12 mouse cellular contexts compared by ENCODE assay signal in the genomic region with DNA sequence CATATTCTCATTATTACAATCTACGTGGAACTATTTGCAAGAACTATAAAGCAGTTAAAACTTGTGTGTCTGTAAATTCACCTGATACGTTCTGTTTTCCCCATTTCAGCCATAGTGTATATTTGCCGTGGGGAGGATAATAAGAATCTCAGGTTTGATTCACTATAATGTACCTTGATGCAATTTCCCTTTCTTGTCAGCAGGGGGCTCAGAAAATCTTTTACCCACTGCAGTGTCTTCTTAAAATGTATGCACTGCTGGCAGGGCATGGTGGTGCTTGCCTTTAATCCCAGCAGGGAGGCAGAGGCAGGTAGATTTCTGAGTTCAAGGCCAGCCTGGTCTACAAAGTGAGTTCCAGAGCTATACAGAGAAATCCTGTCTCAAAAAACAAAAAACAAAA.
DNase-seq lines count a peak whose midpoint lies in the region; ATAC-seq lines count a peak whose summit lies in the region.
"Had no signal": no experiment of that assay in that cellular context is flagged by ENCODE, and none has a peak within 500 bp of the region (broad histone marks: within the 10 kb centered on the region; RNA-seq: fewer than 3 reads in every experiment).

No protein-coding gene starts in this region.

- ATAC-seq in kidney, embryonic 15.5 days (replicated peaks; ENCODE audit: low FRiP score): no peak
- ATAC-seq: liver, embryonic 12.5 days had no signal

- H3K27me3 ChIP-seq in kidney, embryonic 15.5 days: no peaks in the 10 kb centered on the region
- H3K27me3 ChIP-seq: embryonic facial prominence, embryonic 15.5 days; liver, embryonic 12.5 days had no signal

- H3K4me2 ChIP-seq in kidney, embryonic 15.5 days: no peak overlapping the region
- H3K4me2 ChIP-seq: embryonic facial prominence, embryonic 15.5 days; liver, embryonic 12.5 days had no signal

- H3K9ac ChIP-seq in kidney, embryonic 15.5 days: no peak overlapping the region
- H3K9ac ChIP-seq: embryonic facial prominence, embryonic 15.5 days; liver, embryonic 12.5 days had no signal

- H3K27ac ChIP-seq in kidney, embryonic 15.5 days: no peak overlapping the region
- H3K27ac ChIP-seq: embryonic facial prominence, embryonic 15.5 days; liver, embryonic 12.5 days had no signal

- no peaks in the 10 kb centered on the region for H3K9me3 ChIP-seq in kidney, embryonic 15.5 days (replicated peaks)
- H3K9me3 ChIP-seq: embryonic facial prominence, embryonic 15.5 days; liver, embryonic 12.5 days had no signal

- H3K36me3 ChIP-seq in kidney, embryonic 15.5 days: no peaks in the 10 kb centered on the region
- H3K36me3 ChIP-seq: embryonic facial prominence, embryonic 15.5 days; liver, embryonic 12.5 days had no signal

- DNase-seq in embryo, embryonic 10 days (ENCODE audit: low spot score): peak; percentile 8
- no peak for DNase-seq in embryo, embryonic 9.5 days (ENCODE audit: extremely low spot score)
- DNase-seq in kidney, adult 9 months: peak; percentile 2
- peak; percentile 30 for DNase-seq in 416B (ENCODE audit: low read depth)
- DNase-seq in embryo, embryonic 10.5 days (ENCODE audit: low spot score): peak; percentile 14
- no peak for DNase-seq in adrenal gland, postnatal 14 days
- no peak for DNase-seq in layer of hippocampus, postnatal 14 days (ENCODE audit: low spot score in 2 of 2)
- DNase-seq: cerebellum, adult 8-10 months had no signal

- no peak overlapping the region for H3K4me3 ChIP-seq in kidney, embryonic 15.5 days (replicated peaks)
- H3K4me3 ChIP-seq: embryonic facial prominence, embryonic 15.5 days; liver, embryonic 12.5 days; myocyte had no signal

- 75% methylated on average over 3 of the region's 3 CpGs for WGBS in kidney, embryonic 15.5 days

- no peaks in the 10 kb centered on the region for H3K4me1 ChIP-seq in kidney, embryonic 15.5 days
- H3K4me1 ChIP-seq: embryonic facial prominence, embryonic 15.5 days; liver, embryonic 12.5 days had no signal

Comparison
In these comparisons a context has a peak if more than half of its experiments do, and no peak if none do; other contexts are left out.
1. DNase-seq: peak in embryo, embryonic 10 days (single experiment), kidney, adult 9 months (single experiment), 416B (single experiment) and embryo, embryonic 10.5 days (single experiment); none in embryo, embryonic 9.5 days (single experiment), adrenal gland, postnatal 14 days (single experiment) and layer of hippocampus, postnatal 14 days (0 of 2).